Mouse (Mus musculus) stomach, postnatal 0 days (tissue): ENCODE results near the gene Harbi1. TPM values are rescaled to one million over a fixed set of nuclear protein-coding genes. Genes with fewer than 3 reads are reported as not detected.

ENCODE experiments used
- ATAC-seq: fragments of 200-750 bp; cut with Nextera tagmentation; 2 replicates; pipeline ENCODE4 v1.8.0; 2017; ENCODE audit not compliant: low FRiP score, low TSS enrichment
- DNase-seq: peaks from one replicate; pipeline ENCODE4 v3.0.0-alpha.2; 2016; ENCODE audit warnings: low spot score
- H3K27ac ChIP-seq: fragments of 300-500 bp; sonication (generic); replicated peaks from 2 replicates; pipeline ENCODE4 v1.5.1; 2014; ENCODE audit warnings: mild to moderate bottlenecking, control low read depth
- H3K27me3 ChIP-seq: fragments of 300-500 bp; sonication (generic); 2 replicates; pipeline ENCODE4 v1.6.1; 2014; ENCODE audit warnings: low read length; ENCODE audit not compliant: control insufficient read depth, insufficient read depth
- H3K36me3 ChIP-seq: fragments of 300-500 bp; sonication (generic); 2 replicates; pipeline ENCODE4 v1.6.1; 2014; ENCODE audit warnings: low read length, mixed read lengths; ENCODE audit not compliant: control insufficient read depth, insufficient read depth
- H3K4me1 ChIP-seq: fragments of 300-500 bp; sonication (generic); replicated peaks from 2 replicates; pipeline ENCODE4 v1.6.1; 2014; ENCODE audit warnings: antibody characterized with exemption; ENCODE audit not compliant: control insufficient read depth, insufficient read depth
- H3K4me2 ChIP-seq: fragments of 300-500 bp; sonication (generic); replicated peaks from 2 replicates; pipeline ENCODE4 v1.6.1; 2014; ENCODE audit warnings: low read depth, mild to moderate bottlenecking, control low read depth, moderate library complexity
- H3K4me3 ChIP-seq: fragments of 300-500 bp; sonication (generic); 2 replicates; pipeline ENCODE4 v1.5.1; 2014; ENCODE audit warnings: low read depth, low read length, control low read depth
- H3K9ac ChIP-seq: fragments of 300-500 bp; sonication (generic); 2 replicates; pipeline ENCODE4 v1.6.1; 2014; ENCODE audit warnings: mild to moderate bottlenecking, low read length, control low read depth, mixed read lengths
- H3K9me3 ChIP-seq: fragments of 300-500 bp; sonication (generic); 2 replicates; pipeline ENCODE4 v1.6.1; 2016; ENCODE audit warnings: low read length; ENCODE audit not compliant: control insufficient read depth
- CTCF ChIP-seq: IDR thresholded peaks from 2 replicates; pipeline ENCODE4 v1.5.1; 2016; ENCODE audit warnings: antibody characterized with exemption, low read depth, mild to moderate bottlenecking, moderate library complexity
- EP300 ChIP-seq: optimal IDR thresholded peaks from 2 replicates; pipeline ENCODE3; 2016; ENCODE audit warnings: antibody characterized with exemption
- WGBS: fragments of 180-500 bp; shearing (Covaris S2); extraction: QIAGEN DNeasy Blood & Tissue Kit; methylation state at CpG from one replicate; pipeline ENCODE4 v1.1.7; 2014; 5-methylcytosine and 5-hydroxymethylcytosine counted together
- polyA plus RNA-seq: library from polyadenylated mRNA; unstranded; fragments of >200 nt; fragmentation: Nextera tagmentation; extraction: Ambion mirVana; gene quantifications from 2 replicates; pipeline ENCODE4 v1.2.1, GENCODE M21; 2015

Harbi1 gene
- polyA plus RNA-seq, 1 experiment from 2014 or later, result 10.5 TPM

DNA sequence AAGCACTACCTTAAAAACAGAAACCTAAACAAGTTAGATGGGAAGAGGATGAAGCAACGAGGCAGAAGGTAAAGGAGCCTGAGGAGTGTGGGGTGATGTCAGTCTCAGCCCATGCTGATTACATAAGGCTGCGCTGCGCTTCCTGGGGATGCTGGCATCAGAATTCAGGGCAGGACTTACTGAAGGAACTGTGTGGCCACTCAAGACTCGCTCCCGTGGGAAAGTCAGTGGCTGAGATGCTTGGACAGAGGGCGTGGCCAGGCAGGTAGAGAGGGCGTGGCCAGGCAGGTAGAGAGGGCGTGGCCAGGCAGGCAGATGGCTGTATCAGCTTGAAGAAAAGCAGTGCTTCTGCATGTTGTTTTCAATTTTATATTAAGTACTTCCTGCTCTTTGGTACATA is 26.7 kb upstream of the Harbi1 start:
- Histone ChIP-seq H3K27ac (no peak overlapping the region), H3K4me2 (no peak overlapping the region), H3K27me3 (no peaks in the 10 kb centered on the region), H3K4me1 (no peaks in the 10 kb centered on the region), H3K4me3 (no peak overlapping the region), H3K9ac (no peak overlapping the region), H3K9me3 (no peaks in the 10 kb centered on the region), H3K36me3 (peaks cover 15% of the 10 kb centered on the region)
- TF ChIP-seq EP300 (no peak), CTCF (no peak)
- peak; percentile 53 for DNase-seq
- ATAC-seq, result peak; percentile 51
- WGBS, result 61% methylated on average over 8 of the region's 8 CpGs

DNA sequence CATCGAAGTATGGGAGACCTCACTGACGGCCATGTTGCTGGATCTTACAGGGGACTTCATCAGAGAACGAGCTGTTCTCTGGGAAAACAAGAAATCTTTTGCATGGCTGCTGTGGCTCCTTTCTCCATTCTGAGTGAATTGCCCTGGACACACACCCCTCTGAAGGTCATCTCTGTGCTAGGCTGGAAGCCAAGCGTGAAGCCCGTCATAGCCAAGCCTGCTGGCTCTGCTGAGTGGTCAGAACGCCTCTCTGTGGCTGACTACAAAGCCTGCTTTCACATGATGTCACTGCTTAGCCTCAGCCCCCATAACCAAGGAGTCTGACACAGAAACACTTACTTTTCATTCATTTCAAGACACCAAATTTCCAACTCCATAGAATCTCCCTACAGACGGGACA is 21.2 kb upstream of the Harbi1 start:
- 84% methylated on average over 7 of the region's 7 CpGs for WGBS
- no peak for TF ChIP-seq EP300
- no peak for TF ChIP-seq CTCF
- peaks cover 5% of the 10 kb centered on the region for H3K36me3 ChIP-seq

DNA sequence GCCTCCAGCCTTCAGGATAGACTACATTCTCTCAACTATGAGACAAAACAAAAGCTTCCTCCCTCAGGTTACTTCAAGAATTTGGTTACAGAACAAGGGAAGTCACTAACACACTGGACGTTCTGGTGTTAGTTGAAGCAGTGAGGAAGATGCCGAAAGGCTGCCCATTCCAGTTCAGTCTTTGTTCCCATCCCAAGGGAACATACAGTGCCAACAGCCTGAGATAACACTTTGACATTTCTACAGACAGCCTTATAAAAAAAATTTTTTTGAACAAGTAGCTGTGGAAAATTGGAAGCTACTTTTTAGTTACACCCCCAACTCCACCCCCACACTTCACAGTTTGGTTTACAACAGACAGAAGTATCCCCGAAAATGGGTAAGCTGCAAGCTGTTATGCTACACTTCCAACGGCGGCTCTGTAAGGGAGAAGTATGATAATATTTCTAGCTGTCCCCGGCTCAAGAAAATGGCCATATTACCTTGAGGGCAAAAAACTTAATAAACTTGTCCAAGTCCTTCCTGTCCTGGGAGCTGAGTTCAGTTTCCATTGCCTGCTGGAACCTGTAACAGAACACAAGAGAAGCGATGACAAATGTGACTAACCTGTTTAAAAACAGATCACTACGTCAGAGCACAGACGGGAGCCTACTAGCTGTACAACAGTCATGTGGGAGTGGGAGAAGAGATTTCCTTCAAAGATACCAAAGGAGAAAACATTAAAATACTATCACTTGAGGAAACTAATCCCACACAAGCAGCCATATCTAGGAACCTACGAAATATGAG is 15.0 kb upstream of the Harbi1 start:
- H3K36me3 ChIP-seq, result 0 out of 2 replicates have a peak, but pooled peaks cover 3% of the 10 kb centered on the region
- H3K27ac ChIP-seq, result no peak overlapping the region
- H3K4me3 ChIP-seq, result no peak overlapping the region
- DNase-seq (no peak), ATAC-seq (no peak; the same call in 1 of the 2 replicates)
- no peaks in the 10 kb centered on the region for H3K27me3 ChIP-seq
- H3K9me3 ChIP-seq, result no peaks in the 10 kb centered on the region
- H3K9ac ChIP-seq, result no peak overlapping the region
- WGBS, result 78% methylated on average over 10 of the region's 10 CpGs
- TF ChIP-seq EP300 (no peak), CTCF (no peak)
- no peak overlapping the region for H3K4me2 ChIP-seq
- H3K4me1 ChIP-seq, result no peaks in the 10 kb centered on the region

More for the DNA sequence above, 21.2 kb upstream of the Harbi1 start:
- Histone ChIP-seq H3K27ac (no peak overlapping the region), H3K9me3 (no peaks in the 10 kb centered on the region), H3K9ac (no peak overlapping the region), H3K4me2 (no peak overlapping the region), H3K27me3 (no peaks in the 10 kb centered on the region), H3K4me1 (no peaks in the 10 kb centered on the region), H3K4me3 (no peak overlapping the region)
- ATAC-seq (no peak), DNase-seq (no peak)

DNA sequence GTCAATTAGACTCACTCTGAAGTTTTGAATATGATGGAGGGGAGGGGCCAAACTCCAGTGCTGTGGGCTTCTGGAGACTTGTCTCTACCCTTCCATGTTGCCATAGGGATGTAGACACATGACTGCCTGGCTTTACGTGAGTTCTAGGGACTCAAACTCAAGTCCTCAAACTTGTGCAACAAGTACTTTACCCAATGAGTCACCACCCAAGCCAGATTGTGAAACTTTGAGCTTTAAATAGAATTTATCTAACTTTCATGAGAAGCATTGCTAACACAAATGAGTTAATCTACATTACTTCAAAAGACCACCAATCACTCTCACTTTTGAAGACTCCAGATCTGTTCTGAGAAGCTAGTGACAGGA is 14.4 kb upstream of the Harbi1 start:
- 30% methylated on average over 1 of the region's 1 CpGs for WGBS
- ATAC-seq (peak; percentile 80), DNase-seq (no peak)
- H3K9me3 ChIP-seq, result no peaks in the 10 kb centered on the region
- no peak overlapping the region for H3K4me2 ChIP-seq
- H3K9ac ChIP-seq, result no peak overlapping the region
- TF ChIP-seq EP300 (no peak), CTCF (no peak)
- H3K4me1 ChIP-seq, result no peaks in the 10 kb centered on the region
- 0 out of 2 replicates have a peak, but pooled peaks cover 3% of the 10 kb centered on the region for H3K36me3 ChIP-seq
- no peak overlapping the region for H3K27ac ChIP-seq
- no peak overlapping the region for H3K4me3 ChIP-seq
- no peaks in the 10 kb centered on the region for H3K27me3 ChIP-seq

DNA sequence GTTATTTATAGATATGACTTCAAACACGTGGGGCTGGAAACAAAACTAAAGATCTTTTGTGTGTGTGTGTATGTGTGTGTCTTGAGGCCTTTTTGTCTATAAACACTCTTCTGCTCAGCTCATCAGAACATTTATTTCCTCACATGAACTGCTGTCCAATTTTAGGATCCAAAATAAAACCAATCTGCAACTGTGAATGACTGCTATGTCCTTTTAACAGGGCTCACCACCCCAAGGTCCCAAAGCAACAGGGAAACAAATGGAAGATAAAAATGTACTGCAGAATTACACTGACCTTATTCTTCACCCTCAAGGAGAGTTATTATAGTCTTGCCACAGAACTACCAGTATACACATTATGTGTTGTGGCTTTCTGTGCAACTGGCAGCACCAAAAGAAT is 11.4 kb upstream of the Harbi1 start:
- WGBS, result 56% methylated on average over 1 of the region's 1 CpGs
- Histone ChIP-seq H3K36me3 (no peaks in the 10 kb centered on the region), H3K9me3 (no peaks in the 10 kb centered on the region), H3K4me3 (no peak overlapping the region), H3K4me1 (no peaks in the 10 kb centered on the region), H3K9ac (no peak overlapping the region), H3K4me2 (no peak overlapping the region), H3K27ac (no peak overlapping the region), H3K27me3 (no peaks in the 10 kb centered on the region)
- TF ChIP-seq CTCF (no peak), EP300 (no peak)
- no peak for ATAC-seq
- no peak for DNase-seq

DNA sequence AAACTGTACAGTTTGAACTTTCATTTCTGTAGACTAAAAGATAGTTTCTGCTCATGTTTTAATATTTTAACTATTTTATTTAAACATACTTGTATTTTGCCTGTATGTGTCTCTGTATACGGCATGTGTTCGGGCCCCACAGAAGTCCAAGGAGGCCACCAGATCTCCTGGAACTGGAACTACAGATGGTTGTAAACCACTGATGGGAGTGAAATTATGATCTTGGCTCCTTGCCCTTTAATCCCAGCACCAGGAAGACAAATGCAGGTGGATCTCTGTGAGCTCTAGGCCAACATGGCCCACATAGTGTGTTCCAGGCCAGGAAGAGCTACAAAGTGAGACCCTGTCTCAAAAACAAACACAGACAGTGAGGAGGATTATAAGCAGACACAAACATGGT is 9.3 kb upstream of the Harbi1 start:
- TF ChIP-seq CTCF, result no peak
- TF ChIP-seq EP300, result no peak
- no peaks in the 10 kb centered on the region for H3K27me3 ChIP-seq
- no peaks in the 10 kb centered on the region for H3K4me1 ChIP-seq
- no peak overlapping the region for H3K4me3 ChIP-seq
- WGBS, result 97% methylated on average over 2 of the region's 2 CpGs
- DNase-seq, result no peak
- ATAC-seq, result no peak
- H3K36me3 ChIP-seq, result no peaks in the 10 kb centered on the region
- no peaks in the 10 kb centered on the region for H3K9me3 ChIP-seq
- no peak overlapping the region for H3K4me2 ChIP-seq
- H3K9ac ChIP-seq, result no peak overlapping the region
- no peak overlapping the region for H3K27ac ChIP-seq
